Mouse (Mus musculus) E14TG2a.4 (cell line): Measurements from ENCODE around the gene Sptan1.

Source experiments
- CTCF ChIP-seq: conservative IDR thresholded peaks from 2 replicates; pipeline ENCODE4 v1.5.1; 2014; ENCODE audit warnings: low read length
- NANOG ChIP-seq: IDR thresholded peaks from 2 replicates; pipeline ENCODE4 v1.6.1; 2014; ENCODE audit warnings: borderline replicate concordance, low read length, mixed read lengths
- POU5F1 ChIP-seq: IDR thresholded peaks from 2 replicates; pipeline ENCODE4 v1.6.1; 2014; ENCODE audit warnings: low read length, borderline replicate concordance

GRCm38 (mm10) chr2:29977307-29977706, 11.9 kb downstream of the Sptan1 start:
- TF ChIP-seq CTCF = peak; percentile 72
- TF ChIP-seq POU5F1 = no peak
- no peak for TF ChIP-seq NANOG
